Mouse (Mus musculus) MEL (cell line): ENCODE measurements around the gene Tirap.

Experiments
- CTCF ChIP-seq, 3 experiments: IDR thresholded peaks in 2 of 3; conservative IDR thresholded peaks in 1 of 3; 2 replicates each; pipeline ENCODE4 v1.5.1; 2011 to 2012; ENCODE audit warnings: low read length in 3 of 3, low read depth in 2 of 3, mild to moderate bottlenecking in 2 of 3, improper control_type of control experiment in 1 of 3, inconsistent platforms in 1 of 3, mixed read lengths in 1 of 3, moderate library complexity in 1 of 3; ENCODE audit not compliant: control insufficient read depth in 1 of 3, insufficient read depth in 1 of 3, poor library complexity in 1 of 3, severe bottlenecking in 1 of 3
- POLR2A ChIP-seq, 2 experiments: IDR thresholded peaks; 2 replicates each; pipeline ENCODE4 v1.6.1; 2011 to 2012; ENCODE audit warnings: low read length in 2 of 2, mild to moderate bottlenecking in 2 of 2, control low read depth in 1 of 2, improper control_type of control experiment in 1 of 2, low read depth in 1 of 2, moderate library complexity in 1 of 2; ENCODE audit not compliant: control insufficient read depth in 1 of 2, insufficient read depth in 1 of 2, poor library complexity in 1 of 2
- POLR2AphosphoS2 ChIP-seq: IDR thresholded peaks from 2 replicates; pipeline ENCODE4 v1.6.1; 2011; ENCODE audit warnings: low read length, improper control_type of control experiment
- TCF12 ChIP-seq: IDR thresholded peaks from 2 replicates; pipeline ENCODE4 v1.6.1; 2014; ENCODE audit warnings: low read depth, mild to moderate bottlenecking, inconsistent platforms, low read length, improper control_type of control experiment, moderate library complexity
- ZNF384 ChIP-seq: IDR thresholded peaks from 2 replicates; pipeline ENCODE4 v1.6.1; 2012; ENCODE audit warnings: low read depth, mild to moderate bottlenecking, inconsistent platforms, low read length, improper control_type of control experiment

DNA sequence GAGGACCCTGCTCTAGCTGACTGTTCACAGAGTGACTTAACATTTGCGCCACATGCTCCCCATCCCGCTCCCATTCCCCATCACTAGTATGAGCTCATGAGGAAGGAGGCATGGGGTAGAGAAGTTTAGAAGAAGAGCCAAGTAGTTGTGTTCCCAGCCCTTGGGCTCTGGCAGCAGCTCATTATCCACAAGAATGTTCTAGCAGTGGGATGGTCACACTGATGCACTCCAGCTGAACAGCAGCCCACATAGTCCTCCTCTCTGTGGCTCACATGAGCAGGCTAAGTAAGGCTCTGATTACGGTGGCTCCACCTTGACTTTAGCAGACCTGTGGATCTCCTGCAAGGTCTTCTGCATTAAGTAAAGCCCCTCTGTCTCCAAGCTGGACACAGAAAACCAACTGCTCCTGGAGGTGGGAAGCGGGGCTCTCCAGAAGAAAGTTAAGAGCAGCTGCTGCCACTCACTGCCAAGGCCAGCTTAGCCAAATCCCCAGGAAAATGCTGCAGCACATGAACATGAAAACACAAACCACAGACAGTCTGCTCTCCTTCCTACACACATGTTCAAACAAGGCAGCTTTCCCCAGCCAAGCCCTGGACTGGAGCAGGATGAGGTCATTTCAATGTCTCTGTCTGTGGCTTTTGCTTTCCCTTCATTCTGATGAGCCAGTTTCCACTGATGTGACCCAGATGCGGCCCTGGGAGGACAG, 43.9 kb downstream of the Tirap start:
- TF ChIP-seq ZNF384 (no peak), POLR2A (IDR thresholded peaks at IDR 0.05; ENCODE audit: control insufficient read depth in 1 of 2, insufficient read depth in 1 of 2, low read depth in 1 of 2, low read length in 2 of 2, poor library complexity in 1 of 2) (no peak), CTCF (IDR thresholded peaks at IDR 0.05 in 2 of 3, conservative IDR thresholded peaks at IDR 0.05 in 1 of 3; ENCODE audit: control insufficient read depth in 1 of 3, insufficient read depth in 1 of 3, low read depth in 2 of 3, low read length in 3 of 3, poor library complexity in 1 of 3, severe bottlenecking in 1 of 3) (no peak), TCF12 (no peak), POLR2AphosphoS2 (no peak)
